Comparison of ENCODE assay signal across 8 mouse cellular contexts in the genomic region with DNA sequence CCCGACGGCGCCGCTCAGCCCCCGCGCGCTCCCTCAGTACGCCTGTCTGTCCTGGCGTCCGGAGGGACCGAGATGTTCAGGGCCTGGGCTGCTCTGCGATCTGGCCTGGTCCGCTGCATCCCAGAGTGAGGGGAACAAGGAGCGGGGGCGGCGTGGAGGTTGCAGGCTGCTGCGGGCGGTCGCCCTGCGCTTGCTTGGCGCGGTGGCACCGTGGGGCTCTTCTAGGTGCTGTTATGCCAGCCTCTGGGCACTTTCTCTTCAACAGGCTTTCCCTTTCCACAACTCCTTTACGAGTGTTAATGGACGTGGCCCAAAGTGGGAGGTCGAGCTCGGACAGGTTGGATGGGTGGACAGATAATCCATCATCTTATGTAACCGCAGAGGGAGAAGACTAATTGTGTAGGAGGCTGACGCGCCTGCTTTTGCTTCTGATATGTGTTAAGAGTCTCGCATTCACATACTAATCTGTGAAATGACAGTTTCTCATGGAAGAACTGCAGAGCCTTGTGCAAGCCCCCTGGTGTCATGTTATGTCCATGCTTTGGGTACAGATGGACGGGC. TPM values are rescaled to one million over a fixed set of nuclear protein-coding genes. Genes with fewer than 3 reads are reported as not detected.
A peak's percentile ranks its signal among the peaks of the same experiment; 100 is the strongest.
DNase-seq lines count a peak whose midpoint lies in the region; ATAC-seq and TF ChIP-seq lines count a peak whose summit lies in the region.

No protein-coding gene starts in this region.

- DNase-seq in liver, adult 2 months (ENCODE audit: extremely low read depth, low read depth, low spot score) = peak; percentile 48
- no peak for DNase-seq in liver
- DNase-seq in T-cell, adult 2 months (ENCODE audit: low spot score) = peak; percentile 32
- DNase-seq in forebrain, embryonic 10.5 days (ENCODE audit: extremely low spot score, low spot score) = no peak
- DNase-seq in yolk sac, embryonic 10.5 days (ENCODE audit: low spot score) = peak; percentile 32
- DNase-seq in urinary bladder, postnatal 25 days (ENCODE audit: low spot score) = no peak

- H3K79me2 ChIP-seq in liver, adult 2 months (ENCODE audit: control insufficient read depth, insufficient read depth, low read length) = peaks cover 33% of the 10 kb centered on the region

- no peak for ATAC-seq in intestine, postnatal 0 days
- ATAC-seq in megakaryocyte-erythroid progenitor cell, adult 5-6 weeks (replicated peaks; ENCODE audit: low FRiP score, low TSS enrichment, poor library complexity, severe bottlenecking) = 0 out of 2 replicates have a peak, but pooled peaks have one; percentile 16

- under 1% methylated on average over 32 of the region's 32 CpGs for WGBS in liver, adult 2 months
- WGBS in forebrain, embryonic 10.5 days = 8% methylated on average over 32 of the region's 32 CpGs
- 8% methylated on average over 32 of the region's 32 CpGs for WGBS in intestine, postnatal 0 days

- H3K36me3 ChIP-seq in liver, adult 2 months (ENCODE audit: control insufficient read depth, insufficient read depth, low read length) = no peaks in the 10 kb centered on the region
- H3K36me3 ChIP-seq in forebrain, embryonic 10.5 days (replicated peaks) = no peaks in the 10 kb centered on the region
- H3K36me3 ChIP-seq in intestine, postnatal 0 days (ENCODE audit: control insufficient read depth, insufficient read depth) = no peaks in the 10 kb centered on the region

- no peak for TF ChIP-seq CTCF in liver, adult 2 months (IDR thresholded peaks at IDR 0.05; ENCODE audit: low read depth, low read length)
- TF ChIP-seq CTCF in intestine, postnatal 0 days (IDR thresholded peaks at IDR 0.05; ENCODE audit: low read depth) = peak; percentile 38

- H3K27ac ChIP-seq in liver, adult 2 months (replicated peaks; ENCODE audit: insufficient read depth, low read depth, low read length) = peak overlapping the region; percentile 41
- H3K27ac ChIP-seq in forebrain, embryonic 10.5 days = peak overlapping the region; percentile 88
- H3K27ac ChIP-seq in intestine, postnatal 0 days (ENCODE audit: low read depth, low read length) = no peak overlapping the region

- no peaks in the 10 kb centered on the region for H3K27me3 ChIP-seq in liver, adult 2 months (ENCODE audit: control insufficient read depth, insufficient read depth, low read length)
- peaks cover 53% of the 10 kb centered on the region for H3K27me3 ChIP-seq in forebrain, embryonic 10.5 days (ENCODE audit: poor library complexity, severe bottlenecking)
- no peaks in the 10 kb centered on the region for H3K27me3 ChIP-seq in intestine, postnatal 0 days (replicated peaks; ENCODE audit: control insufficient read depth, insufficient read depth, low read length)

- H3K4me1 ChIP-seq in liver, adult 2 months (ENCODE audit: control insufficient read depth, insufficient read depth, low read length) = peaks cover 43% of the 10 kb centered on the region
- H3K4me1 ChIP-seq in forebrain, embryonic 10.5 days = peaks cover 72% of the 10 kb centered on the region
- peaks cover 23% of the 10 kb centered on the region for H3K4me1 ChIP-seq in intestine, postnatal 0 days (replicated peaks; ENCODE audit: control insufficient read depth, insufficient read depth, low read length)

- peak overlapping the region; percentile 97 for H3K9ac ChIP-seq in liver, adult 2 months (ENCODE audit: low read depth, low read length)
- H3K9ac ChIP-seq in intestine, postnatal 0 days (ENCODE audit: low read depth, low read length) = peak overlapping the region; percentile 76

- peak overlapping the region; percentile 99 for H3K4me2 ChIP-seq in intestine, postnatal 0 days (replicated peaks; ENCODE audit: low read depth)

- H3K9me3 ChIP-seq in forebrain, embryonic 10.5 days = no peaks in the 10 kb centered on the region
- no peaks in the 10 kb centered on the region for H3K9me3 ChIP-seq in intestine, postnatal 0 days (ENCODE audit: control insufficient read depth)

- peak overlapping the region; percentile 62 for H3K4me3 ChIP-seq in liver, adult 2 months (ENCODE audit: insufficient read depth, low read depth, low read length)
- peak overlapping the region; percentile 73 for H3K4me3 ChIP-seq in forebrain, embryonic 10.5 days
- peak overlapping the region; percentile 73 for H3K4me3 ChIP-seq in intestine, postnatal 0 days (ENCODE audit: low read depth, low read length)

- TF ChIP-seq POLR2A in liver, adult 2 months (IDR thresholded peaks at IDR 0.05; ENCODE audit: extremely low read depth, insufficient read depth, low read length) = no peak

RNA-seq across cellular contexts. Expression of a gene that starts 0.9 kb away (rescaled TPM):
- 11.6 and 16.2 TPM in 2 replicates for total RNA-seq in liver, adult 2 months (2014; rRNA removed)
- 45.6 and 59.4 TPM in 2 replicates for polyA plus RNA-seq in liver, adult 2 months (2012; rRNA removed)
- 9.6 and 11.1 TPM in 2 replicates for polyA plus RNA-seq in forebrain, embryonic 10.5 days (2016; fragmentation: Nextera tagmentation; extraction: Ambion mirVana)
- polyA plus RNA-seq in intestine, postnatal 0 days (2015; fragmentation: Nextera tagmentation; extraction: Ambion mirVana) = 4.2 and 4.3 TPM in 2 replicates
- total RNA-seq in megakaryocyte-erythroid progenitor cell, adult 5-6 weeks (2014; fragmentation: Nextera tagmentation) = 1.0 and 2.3 TPM in 2 replicates
- 1.5 and 17.7 TPM in 2 replicates for total RNA-seq in megakaryocyte-erythroid progenitor cell, adult 5-6 weeks (2017)

RNA-seq across cellular contexts. Expression of a gene that starts 30.3 kb away (rescaled TPM):
- total RNA-seq in liver, adult 2 months (2014; rRNA removed) = 20.6 and 21.6 TPM in 2 replicates
- polyA plus RNA-seq in liver, adult 2 months (2012; rRNA removed) = 34.2 and 34.9 TPM in 2 replicates
- 114 and 124 TPM in 2 replicates for polyA plus RNA-seq in forebrain, embryonic 10.5 days (2016; fragmentation: Nextera tagmentation; extraction: Ambion mirVana)
- polyA plus RNA-seq in intestine, postnatal 0 days (2015; fragmentation: Nextera tagmentation; extraction: Ambion mirVana) = 121 and 123 TPM in 2 replicates
- total RNA-seq in megakaryocyte-erythroid progenitor cell, adult 5-6 weeks (2014; fragmentation: Nextera tagmentation) = 13.6 and 25.2 TPM in 2 replicates
- 17.7 and 92.3 TPM in 2 replicates for total RNA-seq in megakaryocyte-erythroid progenitor cell, adult 5-6 weeks (2017)

Comparison
In these comparisons a context has a peak if more than half of its experiments do, and no peak if none do; other contexts are left out.
1. DNase-seq: peak in liver, adult 2 months (single experiment), T-cell, adult 2 months (single experiment) and yolk sac, embryonic 10.5 days (single experiment); none in liver (single experiment), forebrain, embryonic 10.5 days (single experiment) and urinary bladder, postnatal 25 days (single experiment).
2. Peak in every context shown above with its lines, with median percentiles within 50 percentile points of each other: H3K4me3 ChIP-seq.